Mouse (Mus musculus) erythroblast, embryonic 14.5 days (primary cell): ENCODE measurements around the gene Wwox. TPM values are rescaled to one million over a fixed set of nuclear protein-coding genes. Genes with fewer than 3 reads are reported as not detected.

Source experiments
- H3K27me3 ChIP-seq: 2 replicates; pipeline ENCODE4 v1.6.1; 2012; ENCODE audit warnings: inconsistent platforms; ENCODE audit not compliant: control insufficient read depth
- H3K36me3 ChIP-seq: 2 replicates; pipeline ENCODE4 v1.6.1; 2012; ENCODE audit warnings: mild to moderate bottlenecking, inconsistent platforms; ENCODE audit not compliant: control insufficient read depth
- H3K4me1 ChIP-seq: 2 replicates; pipeline ENCODE4 v1.6.1; 2012; ENCODE audit warnings: inconsistent platforms; ENCODE audit not compliant: control insufficient read depth
- H3K4me3 ChIP-seq: replicated peaks from 2 replicates; pipeline ENCODE3; 2012; ENCODE audit warnings: moderate library complexity, mild to moderate bottlenecking, inconsistent platforms
- H3K9me3 ChIP-seq: 2 replicates; pipeline ENCODE4 v1.6.1; 2012; ENCODE audit warnings: low read length, inconsistent platforms, mixed read lengths; ENCODE audit not compliant: control insufficient read depth
- GATA1 ChIP-seq: IDR thresholded peaks from 2 replicates; pipeline ENCODE4 v1.6.1; 2012; ENCODE audit warnings: low read length, inconsistent platforms, mixed read lengths
- TAL1 ChIP-seq: IDR thresholded peaks from 3 replicates; pipeline ENCODE4 v1.6.1; 2012; ENCODE audit warnings: low read length, inconsistent platforms, mixed read lengths
- polyA plus RNA-seq: library from polyadenylated mRNA; stranded (reverse); fragments of >175 nt; gene quantifications from 2 replicates; pipeline ENCODE4 v1.2.3, GENCODE M21; 2012

Wwox gene
- polyA plus RNA-seq, 1 experiment: 0.18 TPM

GRCm38 (mm10) chr8:115259806-115260205 lies 820.4 kb downstream of the Wwox start:
- Histone ChIP-seq H3K9me3 (peaks cover 6% of the 10 kb centered on the region; the same call in 1 of the 2 replicates), H3K27me3 (no peaks in the 10 kb centered on the region), H3K36me3 (no peaks in the 10 kb centered on the region), H3K4me3 (no peak overlapping the region), H3K4me1 (no peaks in the 10 kb centered on the region)
- no peak for TF ChIP-seq TAL1
- TF ChIP-seq GATA1: no peak

- H3K4me3 ChIP-seq: no peak overlapping the region
- H3K9me3 ChIP-seq: peaks cover 3% of the 10 kb centered on the region; the same call in 1 of the 2 replicates
- no peaks in the 10 kb centered on the region for H3K4me1 ChIP-seq
- H3K27me3 ChIP-seq: no peaks in the 10 kb centered on the region
- no peak for TF ChIP-seq GATA1
- TF ChIP-seq TAL1: no peak
- H3K36me3 ChIP-seq: no peaks in the 10 kb centered on the region
These were observed 827.7 kb downstream of the Wwox start for GRCm38 (mm10) chr8:115267196-115267595.

- no peak overlapping the region for H3K4me3 ChIP-seq
- TF ChIP-seq TAL1 (no peak), GATA1 (no peak)
- no peaks in the 10 kb centered on the region for H3K27me3 ChIP-seq
- H3K36me3 ChIP-seq: no peaks in the 10 kb centered on the region
- H3K4me1 ChIP-seq: no peaks in the 10 kb centered on the region
- peaks cover 10% of the 10 kb centered on the region; the same call in 1 of the 2 replicates for H3K9me3 ChIP-seq
These were observed 830.1 kb downstream of the Wwox start for GRCm38 (mm10) chr8:115269601-115270000.

GRCm38 (mm10) chr8:115273976-115274375 lies 834.5 kb downstream of the Wwox start:
- H3K9me3 ChIP-seq: peaks cover 21% of the 10 kb centered on the region

GRCm38 (mm10) chr8:115276281-115276680 lies 836.8 kb downstream of the Wwox start:
- no peaks in the 10 kb centered on the region for H3K27me3 ChIP-seq
- no peaks in the 10 kb centered on the region for H3K36me3 ChIP-seq
- no peak overlapping the region for H3K4me3 ChIP-seq
- TF ChIP-seq TAL1: no peak
- TF ChIP-seq GATA1: no peak
- H3K4me1 ChIP-seq: no peaks in the 10 kb centered on the region
- peaks cover 21% of the 10 kb centered on the region for H3K9me3 ChIP-seq

More at GRCm38 (mm10) chr8:115273976-115274375, 834.5 kb downstream of the Wwox start:
- no peak overlapping the region for H3K4me3 ChIP-seq
- H3K36me3 ChIP-seq: no peaks in the 10 kb centered on the region
- no peaks in the 10 kb centered on the region for H3K4me1 ChIP-seq
- no peaks in the 10 kb centered on the region for H3K27me3 ChIP-seq
- TF ChIP-seq TAL1: no peak
- TF ChIP-seq GATA1: no peak

- TF ChIP-seq GATA1: no peak
- no peak for TF ChIP-seq TAL1
- no peaks in the 10 kb centered on the region for H3K27me3 ChIP-seq
- H3K36me3 ChIP-seq: no peaks in the 10 kb centered on the region
- H3K9me3 ChIP-seq: peaks cover 24% of the 10 kb centered on the region
- H3K4me1 ChIP-seq: no peaks in the 10 kb centered on the region
- no peak overlapping the region for H3K4me3 ChIP-seq
These were observed 838.8 kb downstream of the Wwox start for GRCm38 (mm10) chr8:115278291-115278690.

GRCm38 (mm10) chr8:115290224-115290623 lies 850.8 kb downstream of the Wwox start:
- H3K36me3 ChIP-seq: no peaks in the 10 kb centered on the region
- TF ChIP-seq TAL1 (no peak), GATA1 (no peak)
- peaks cover 33% of the 10 kb centered on the region for H3K9me3 ChIP-seq
- H3K4me1 ChIP-seq: no peaks in the 10 kb centered on the region
- H3K4me3 ChIP-seq: no peak overlapping the region
- no peaks in the 10 kb centered on the region for H3K27me3 ChIP-seq

- Histone ChIP-seq H3K36me3 (no peaks in the 10 kb centered on the region), H3K4me1 (no peaks in the 10 kb centered on the region), H3K4me3 (no peak overlapping the region), H3K9me3 (peaks cover 24% of the 10 kb centered on the region), H3K27me3 (no peaks in the 10 kb centered on the region)
- no peak for TF ChIP-seq TAL1
- no peak for TF ChIP-seq GATA1
These were observed 857.3 kb downstream of the Wwox start for GRCm38 (mm10) chr8:115296760-115297159.

GRCm38 (mm10) chr8:115302484-115302883 lies 863.0 kb downstream of the Wwox start:
- TF ChIP-seq GATA1 (no peak), TAL1 (no peak)
- Histone ChIP-seq H3K27me3 (no peaks in the 10 kb centered on the region), H3K4me1 (no peaks in the 10 kb centered on the region), H3K36me3 (no peaks in the 10 kb centered on the region), H3K9me3 (peaks cover 4% of the 10 kb centered on the region; the same call in 1 of the 2 replicates), H3K4me3 (no peak overlapping the region)

- TF ChIP-seq GATA1 (no peak), TAL1 (no peak)
- no peaks in the 10 kb centered on the region for H3K36me3 ChIP-seq
- H3K4me1 ChIP-seq: no peaks in the 10 kb centered on the region
- no peak overlapping the region for H3K4me3 ChIP-seq
- peaks cover 1% of the 10 kb centered on the region; the same call in 1 of the 2 replicates for H3K9me3 ChIP-seq
- H3K27me3 ChIP-seq: no peaks in the 10 kb centered on the region
These were observed 868.0 kb downstream of the Wwox start for GRCm38 (mm10) chr8:115307412-115307811.

- Histone ChIP-seq H3K4me1 (no peaks in the 10 kb centered on the region), H3K36me3 (no peaks in the 10 kb centered on the region), H3K27me3 (no peaks in the 10 kb centered on the region), H3K9me3 (peaks cover 2% of the 10 kb centered on the region; the same call in 1 of the 2 replicates), H3K4me3 (no peak overlapping the region)
- TF ChIP-seq GATA1 (no peak), TAL1 (no peak)
These were observed 871.5 kb downstream of the Wwox start for GRCm38 (mm10) chr8:115311003-115311402.
